Mouse (Mus musculus) adrenal gland, adult 8-10 months (tissue): Measurements from ENCODE around the gene Pum2. TPM values are rescaled to one million over a fixed set of nuclear protein-coding genes. Genes with fewer than 3 reads are reported as not detected.

Experiments used
- DNase-seq: peaks from one replicate; pipeline ENCODE4 v3.0.0; 2022
- total RNA-seq, 4 experiments: library from RNA; stranded (reverse); gene quantifications; 2 replicates each; pipeline ENCODE4 v1.2.4; 2022

Pum2 gene
- total RNA-seq, 4 experiments from 2014 or later = 152 to 158 (median 154) TPM

DNA sequence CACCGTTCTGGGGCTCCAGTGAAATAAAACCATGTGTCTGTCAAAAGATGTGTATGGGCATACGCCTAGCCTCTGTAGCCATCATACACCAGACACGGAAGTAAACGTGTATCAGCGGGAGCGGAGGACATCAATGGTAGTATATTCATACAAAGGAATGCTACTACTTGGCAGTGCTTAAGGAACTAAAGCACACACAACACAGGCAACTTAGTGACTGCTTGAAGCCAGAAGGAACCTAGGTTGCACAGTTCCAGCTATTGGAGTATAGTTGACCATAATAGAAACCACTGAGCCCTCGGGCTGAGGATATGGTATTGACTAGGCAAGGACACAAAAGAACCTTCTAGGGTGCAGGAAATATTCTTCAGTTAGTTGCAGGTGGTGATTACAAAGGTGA is 124.0 kb downstream of the Pum2 start:
- no peak for DNase-seq

DNA sequence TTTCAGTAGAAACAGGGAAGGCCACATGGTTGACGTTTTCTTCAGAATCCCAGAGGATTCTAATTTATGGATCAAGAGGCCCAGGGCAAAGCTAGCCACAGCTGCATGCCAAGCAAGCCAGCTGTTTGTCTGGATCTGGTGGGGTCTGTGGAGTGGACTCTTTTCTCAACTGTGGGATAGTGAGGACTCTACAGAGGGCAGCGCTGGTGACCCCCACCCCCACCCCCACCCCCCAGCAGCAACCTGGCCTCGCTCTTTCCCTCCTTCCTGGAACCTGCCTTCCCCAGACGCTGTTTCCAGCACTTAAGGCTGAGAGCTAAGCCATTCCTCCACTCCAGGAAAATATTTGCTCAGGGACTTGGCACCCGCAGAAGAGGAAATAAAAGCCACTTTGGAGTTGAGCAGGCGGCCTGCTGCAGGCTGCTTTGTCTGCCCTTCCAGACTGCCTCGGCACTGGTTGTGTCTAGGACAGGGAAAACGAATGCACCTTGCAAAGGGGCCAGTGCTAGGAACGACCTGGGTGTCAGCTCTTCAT is 124.6 kb downstream of the Pum2 start:
- DNase-seq = no peak

Other genes starting within 250 kb of the Pum2 start
- gene Rhob, start 174.1 kb upstream of the Pum2 start, total RNA-seq = 100 to 1,000 TPM; 196 to 244 (median 223) TPM
- gene Slc7a15, start 75.1 kb upstream of the Pum2 start, total RNA-seq = not detected
- 10 to 100 TPM in 2 of 4 experiments, 1 to 10 TPM in 2; 7.4 to 21.2 (median 10.8) TPM for gene Sdc1, start 97.2 kb downstream of the Pum2 start, total RNA-seq
- 100 to 1,000 TPM; 509 to 681 (median 626) TPM for gene Laptm4a, start 247.5 kb downstream of the Pum2 start, total RNA-seq